In genomic region chr16:10694414-10694851, GRCm38 (mm10) we compare ENCODE assay signal across 9 mouse cellular contexts.
DNase-seq lines count a peak whose midpoint lies in the region; ATAC-seq and TF ChIP-seq lines count a peak whose summit lies in the region.
"Had no signal": no experiment of that assay in that cellular context is flagged by ENCODE, and none has a peak within 500 bp of the region (broad histone marks: within the 10 kb centered on the region; RNA-seq: fewer than 3 reads in every experiment).

No protein-coding gene starts in this region.

- no peak overlapping the region for H3K4me3 ChIP-seq in heart, embryonic 10.5 days
- no peak overlapping the region for H3K4me3 ChIP-seq in liver, postnatal 0 days (ENCODE audit: low read depth, low read length)
- H3K4me3 ChIP-seq in limb, embryonic 10.5 days: no peak overlapping the region
- H3K4me3 ChIP-seq: limb, embryonic 12.5 days had no signal

- H3K36me3 ChIP-seq in heart, embryonic 10.5 days: no peaks in the 10 kb centered on the region
- H3K36me3 ChIP-seq in liver, postnatal 0 days (replicated peaks; ENCODE audit: insufficient read depth, low read length): no peaks in the 10 kb centered on the region
- H3K36me3 ChIP-seq in limb, embryonic 10.5 days: no peaks in the 10 kb centered on the region

- TF ChIP-seq CTCF in liver, postnatal 0 days (IDR thresholded peaks at IDR 0.05; ENCODE audit: low read depth): no peak

- peak overlapping the region; percentile 13; the same call in 1 of the 2 replicates for H3K4me2 ChIP-seq in liver, postnatal 0 days (ENCODE audit: low read depth, low read length)
- H3K4me2 ChIP-seq: limb, embryonic 12.5 days had no signal

- TF ChIP-seq EP300 in liver, postnatal 0 days (IDR thresholded peaks at IDR 0.05; ENCODE audit: low read depth): no peak

- H3K4me1 ChIP-seq in heart, embryonic 10.5 days: peaks cover 48% of the 10 kb centered on the region
- peaks cover 24% of the 10 kb centered on the region for H3K4me1 ChIP-seq in liver, postnatal 0 days (ENCODE audit: insufficient read depth)
- peaks cover 38% of the 10 kb centered on the region for H3K4me1 ChIP-seq in limb, embryonic 10.5 days

- H3K9me3 ChIP-seq in heart, embryonic 10.5 days: no peaks in the 10 kb centered on the region
- no peaks in the 10 kb centered on the region for H3K9me3 ChIP-seq in liver, postnatal 0 days (ENCODE audit: low read length)
- H3K9me3 ChIP-seq in limb, embryonic 10.5 days (replicated peaks): no peaks in the 10 kb centered on the region
- H3K9me3 ChIP-seq: limb, embryonic 12.5 days had no signal

- no peak overlapping the region for H3K27ac ChIP-seq in heart, embryonic 10.5 days
- peak overlapping the region; percentile 37; the same call in 1 of the 2 replicates for H3K27ac ChIP-seq in liver, postnatal 0 days (ENCODE audit: low read depth)
- no peak overlapping the region for H3K27ac ChIP-seq in limb, embryonic 10.5 days
- H3K27ac ChIP-seq: limb, embryonic 12.5 days had no signal

- H3K27me3 ChIP-seq in heart, embryonic 10.5 days (ENCODE audit: insufficient read depth, poor library complexity, severe bottlenecking): 0 out of 2 replicates have a peak, but pooled peaks cover 3% of the 10 kb centered on the region
- no peaks in the 10 kb centered on the region for H3K27me3 ChIP-seq in liver, postnatal 0 days (ENCODE audit: insufficient read depth, low read length)
- no peaks in the 10 kb centered on the region for H3K27me3 ChIP-seq in limb, embryonic 10.5 days (ENCODE audit: low read depth, poor library complexity, severe bottlenecking)
- H3K27me3 ChIP-seq: limb, embryonic 12.5 days had no signal

- 55% methylated on average over 11 of the region's 11 CpGs for WGBS in heart, embryonic 10.5 days
- WGBS in liver, postnatal 0 days (ENCODE audit: insufficient replicate concordance): 35% methylated on average over 11 of the region's 11 CpGs
- 62% methylated on average over 11 of the region's 11 CpGs for WGBS in limb, embryonic 10.5 days

- H3K9ac ChIP-seq in liver, postnatal 0 days (replicated peaks): no peak overlapping the region
- H3K9ac ChIP-seq: limb, embryonic 12.5 days had no signal

- ATAC-seq in liver, postnatal 0 days: peak; percentile 75
- ATAC-seq in activated CD4-positive, CD25-positive, alpha-beta regulatory T cell, adult 4 months: no peak

- DNase-seq in heart, adult 18-20 months: peak; percentile 43 to 46
- no peak for DNase-seq in heart, embryonic 10.5 days (ENCODE audit: low spot score)
- DNase-seq in CD4-positive helper T cell, adult 2 months (ENCODE audit: low read depth, low spot score): peak; percentile 49
- DNase-seq in heart, postnatal 25 days (ENCODE audit: low spot score): peak; percentile 9
- peak; percentile 55 for DNase-seq in liver, postnatal 0 days
- DNase-seq in embryo, embryonic 9.5 days (ENCODE audit: extremely low spot score): no peak
- no peak for DNase-seq in limb, embryonic 10.5 days (ENCODE audit: low spot score)

- intact Hi-C loops in heart, postnatal 25 days (cut with DNase I): no loop called here

Comparison
In these comparisons a context has a peak if more than half of its experiments do, and no peak if none do; other contexts are left out.
1. DNase-seq: peak in heart, adult 18-20 months (2 of 2), CD4-positive helper T cell, adult 2 months (single experiment), heart, postnatal 25 days (single experiment) and liver, postnatal 0 days (single experiment); none in heart, embryonic 10.5 days (single experiment), embryo, embryonic 9.5 days (single experiment) and limb, embryonic 10.5 days (single experiment).